Mouse (Mus musculus): ENCODE measurements around the gene Vwa3a. TPM values are rescaled to one million over a fixed set of nuclear protein-coding genes. Genes with fewer than 3 reads are reported as not detected.

Gene Vwa3a
- polyA plus RNA-seq, 1 experiment from 2014 or later = 0.64 TPM

DNA sequence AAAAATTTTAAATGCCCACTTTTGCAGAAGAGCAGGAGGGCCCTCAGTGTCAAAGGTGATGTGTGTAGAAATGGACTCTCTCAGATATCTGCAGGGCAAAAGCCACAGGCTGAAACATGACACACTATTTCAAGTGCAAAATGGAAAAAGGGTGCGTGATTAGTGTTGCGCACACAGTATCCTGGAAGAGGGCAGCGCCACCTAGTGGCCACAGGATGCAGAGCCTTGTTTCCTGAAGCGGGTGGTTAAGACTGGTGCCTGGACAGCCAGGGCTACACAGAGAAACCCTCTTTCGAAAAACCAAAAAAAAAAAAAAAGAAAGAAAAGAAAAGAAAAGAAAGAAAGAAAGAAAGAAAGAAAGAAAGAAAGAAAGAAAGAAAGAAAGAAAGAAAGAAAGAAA lies 15.6 kb downstream of the Vwa3a start:
- Histone ChIP-seq H3K4me1 (ENCODE audit: control insufficient read depth, insufficient read depth, low read length) (no peaks in the 10 kb centered on the region), H3K27me3 (ENCODE audit: control insufficient read depth, insufficient read depth, low read length) (no peaks in the 10 kb centered on the region), H3K9me3 (ENCODE audit: control insufficient read depth, low read length) (no peaks in the 10 kb centered on the region), H3K27ac (ENCODE audit: low read depth, low read length) (no peak overlapping the region), H3K36me3 (ENCODE audit: control insufficient read depth, insufficient read depth, low read length) (no peaks in the 10 kb centered on the region), H3K9ac (ENCODE audit: low read length) (no peak overlapping the region), H3K4me3 (ENCODE audit: low read depth, low read length) (no peak overlapping the region), H3K4me2 (ENCODE audit: low read depth) (no peak overlapping the region)
- DNase-seq (ENCODE audit: low spot score) (peak; percentile 88), ATAC-seq (ENCODE audit: insufficient read depth, low FRiP score, low TSS enrichment) (peak; percentile 72; the same call in 1 of the 2 replicates)
- WGBS = 8% methylated on average over 5 of the region's 5 CpGs

DNA sequence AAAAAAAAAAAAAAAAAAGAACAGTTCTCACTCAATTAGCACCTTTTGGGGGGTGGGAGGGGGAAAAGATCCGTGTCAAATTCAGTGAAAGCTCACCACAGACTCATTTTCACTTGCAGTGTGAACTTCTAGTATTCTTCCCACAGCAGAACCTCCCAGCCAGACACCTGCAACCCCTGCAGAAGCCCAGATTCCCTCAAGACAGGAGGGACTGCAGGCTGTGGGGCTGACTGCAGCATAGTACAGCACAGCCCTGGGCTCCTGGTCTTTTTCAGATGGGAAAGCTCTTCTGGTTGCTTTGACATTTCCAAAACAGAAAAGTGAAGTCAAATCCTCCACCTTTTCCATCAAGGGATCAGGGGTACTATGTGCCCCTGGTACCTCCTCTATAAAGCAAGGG lies 28.3 kb downstream of the Vwa3a start:
- H3K27ac ChIP-seq (ENCODE audit: low read depth, low read length) = no peak overlapping the region

DNA sequence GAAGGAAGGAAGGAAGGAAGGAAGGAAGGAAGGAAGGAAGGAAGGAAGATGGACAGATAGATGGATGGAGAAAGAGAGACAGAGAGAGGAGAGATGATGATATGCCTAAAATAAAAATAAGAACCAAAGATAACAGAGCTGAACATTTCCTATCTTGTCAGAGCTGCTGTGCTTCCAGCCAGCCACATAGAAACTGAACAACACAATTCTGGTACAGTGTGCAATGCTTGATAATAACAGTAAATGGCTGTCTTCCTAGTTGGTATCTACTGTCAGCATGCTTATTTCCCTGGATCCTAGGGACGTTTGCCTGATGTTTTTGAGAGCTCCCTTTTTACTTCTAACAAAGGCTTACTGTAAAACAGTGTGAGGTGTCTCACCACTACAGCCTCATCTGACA lies 32.3 kb downstream of the Vwa3a start:
- ATAC-seq (ENCODE audit: insufficient read depth, low FRiP score, low TSS enrichment) = no peak

More for the DNA sequence above, 28.3 kb downstream of the Vwa3a start:
- H3K27me3 ChIP-seq (ENCODE audit: control insufficient read depth, insufficient read depth, low read length) = no peaks in the 10 kb centered on the region
- no peak overlapping the region for H3K4me2 ChIP-seq (ENCODE audit: low read depth)
- no peak for ATAC-seq (ENCODE audit: insufficient read depth, low FRiP score, low TSS enrichment)
- WGBS = 6% methylated on average over 1 of the region's 1 CpGs
- no peaks in the 10 kb centered on the region for H3K9me3 ChIP-seq (ENCODE audit: control insufficient read depth, low read length)
- no peak overlapping the region for H3K4me3 ChIP-seq (ENCODE audit: low read depth, low read length)
- no peaks in the 10 kb centered on the region for H3K4me1 ChIP-seq (ENCODE audit: control insufficient read depth, insufficient read depth, low read length)
- DNase-seq (ENCODE audit: low spot score) = no peak
- no peaks in the 10 kb centered on the region for H3K36me3 ChIP-seq (ENCODE audit: control insufficient read depth, insufficient read depth, low read length)
- no peak overlapping the region for H3K9ac ChIP-seq (ENCODE audit: low read length)

DNA sequence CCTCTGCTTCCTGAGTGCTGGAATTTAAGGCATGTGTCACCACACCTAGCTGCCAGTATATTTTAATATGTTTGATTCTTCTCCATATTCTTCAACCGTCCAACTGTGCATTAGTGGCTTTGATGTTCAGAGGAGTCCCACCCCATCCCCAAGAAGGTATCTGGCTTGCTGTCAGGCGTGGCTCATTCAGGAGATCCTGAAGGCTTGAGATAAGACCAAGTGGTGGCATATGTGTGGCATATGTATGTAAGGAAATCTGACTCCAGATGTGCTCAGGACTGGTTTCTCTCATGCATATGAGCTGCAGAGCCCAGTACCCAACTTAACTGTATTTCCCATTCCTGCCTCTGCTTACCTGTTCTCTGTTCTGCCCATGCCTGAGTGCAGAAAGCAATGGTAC lies 38.9 kb downstream of the Vwa3a start:
- Histone ChIP-seq H3K9ac (ENCODE audit: low read length) (no peak overlapping the region), H3K4me3 (ENCODE audit: low read depth, low read length) (no peak overlapping the region), H3K27ac (ENCODE audit: low read depth, low read length) (no peak overlapping the region), H3K4me1 (ENCODE audit: control insufficient read depth, insufficient read depth, low read length) (no peaks in the 10 kb centered on the region), H3K9me3 (ENCODE audit: control insufficient read depth, low read length) (no peaks in the 10 kb centered on the region), H3K4me2 (ENCODE audit: low read depth) (no peak overlapping the region), H3K36me3 (ENCODE audit: control insufficient read depth, insufficient read depth, low read length) (no peaks in the 10 kb centered on the region), H3K27me3 (ENCODE audit: control insufficient read depth, insufficient read depth, low read length) (no peaks in the 10 kb centered on the region)
- no peak for ATAC-seq (ENCODE audit: insufficient read depth, low FRiP score, low TSS enrichment)
- WGBS = 77% methylated on average over 2 of the region's 2 CpGs
- DNase-seq (ENCODE audit: low spot score) = no peak

More for the DNA sequence above, 32.3 kb downstream of the Vwa3a start:
- no peaks in the 10 kb centered on the region for H3K9me3 ChIP-seq (ENCODE audit: control insufficient read depth, low read length)
- no peaks in the 10 kb centered on the region for H3K36me3 ChIP-seq (ENCODE audit: control insufficient read depth, insufficient read depth, low read length)
- H3K4me2 ChIP-seq (ENCODE audit: low read depth) = no peak overlapping the region
- no peak overlapping the region for H3K9ac ChIP-seq (ENCODE audit: low read length)
- H3K27ac ChIP-seq (ENCODE audit: low read depth, low read length) = no peak overlapping the region
- H3K27me3 ChIP-seq (ENCODE audit: control insufficient read depth, insufficient read depth, low read length) = no peaks in the 10 kb centered on the region
- no peaks in the 10 kb centered on the region for H3K4me1 ChIP-seq (ENCODE audit: control insufficient read depth, insufficient read depth, low read length)
- DNase-seq (ENCODE audit: low spot score) = no peak
- 73% methylated on average over 1 of the region's 1 CpGs for WGBS
- no peak overlapping the region for H3K4me3 ChIP-seq (ENCODE audit: low read depth, low read length)

DNA sequence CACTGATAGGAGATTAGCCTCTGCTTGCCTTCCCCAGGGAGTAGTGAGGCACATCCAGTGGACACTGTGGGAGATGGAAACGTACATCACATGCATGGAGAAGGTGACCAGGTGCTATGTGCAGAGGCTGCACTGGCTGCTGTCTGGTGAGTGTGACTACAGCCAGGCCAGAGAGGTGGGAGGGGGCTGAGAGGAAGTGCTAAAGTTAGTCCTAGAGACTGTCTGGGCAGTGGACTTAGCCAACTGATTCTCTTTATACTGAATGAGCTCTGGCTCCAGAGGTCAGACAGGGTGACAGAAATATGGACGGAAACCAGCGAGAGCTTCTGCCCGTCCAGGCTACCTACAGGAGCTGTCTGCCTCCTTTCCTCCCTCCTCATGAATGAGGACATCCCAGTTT lies 56.4 kb downstream of the Vwa3a start:
- WGBS = 81% methylated on average over 4 of the region's 4 CpGs
- ATAC-seq (ENCODE audit: insufficient read depth, low FRiP score, low TSS enrichment) = no peak

DNA sequence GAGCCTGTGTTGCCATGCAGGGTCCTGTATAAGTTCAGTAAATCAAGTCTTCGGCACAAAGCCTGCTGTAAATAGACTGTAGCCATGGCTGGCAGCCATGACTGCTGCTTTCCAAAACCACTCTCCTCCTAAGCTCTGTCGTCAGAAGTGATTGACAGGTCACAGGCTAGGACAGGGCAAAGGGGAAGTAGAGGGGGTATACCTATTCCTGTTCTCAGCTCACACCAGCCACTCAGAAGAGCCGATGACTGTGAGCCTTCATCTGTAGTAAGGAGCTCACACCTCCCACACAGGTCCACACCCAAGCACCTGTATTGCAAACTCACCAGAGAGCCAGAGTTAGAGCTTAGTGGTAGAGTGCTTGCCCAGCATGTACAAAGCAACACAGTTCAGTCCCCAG lies 57.3 kb downstream of the Vwa3a start:
- no peaks in the 10 kb centered on the region for H3K4me1 ChIP-seq (ENCODE audit: control insufficient read depth, insufficient read depth, low read length)
- 90% methylated on average over 3 of the region's 3 CpGs for WGBS
- no peaks in the 10 kb centered on the region for H3K36me3 ChIP-seq (ENCODE audit: control insufficient read depth, insufficient read depth, low read length)
- H3K9me3 ChIP-seq (ENCODE audit: control insufficient read depth, low read length) = no peaks in the 10 kb centered on the region
- H3K9ac ChIP-seq (ENCODE audit: low read length) = no peak overlapping the region
- H3K4me3 ChIP-seq (ENCODE audit: low read depth, low read length) = no peak overlapping the region
- no peaks in the 10 kb centered on the region for H3K27me3 ChIP-seq (ENCODE audit: control insufficient read depth, insufficient read depth, low read length)
- ATAC-seq (ENCODE audit: insufficient read depth, low FRiP score, low TSS enrichment) (no peak), DNase-seq (ENCODE audit: low spot score) (no peak)
- no peak overlapping the region for H3K27ac ChIP-seq (ENCODE audit: low read depth, low read length)
- no peak overlapping the region for H3K4me2 ChIP-seq (ENCODE audit: low read depth)

More for the DNA sequence above, 56.4 kb downstream of the Vwa3a start:
- Histone ChIP-seq H3K36me3 (ENCODE audit: control insufficient read depth, insufficient read depth, low read length) (no peaks in the 10 kb centered on the region), H3K9me3 (ENCODE audit: control insufficient read depth, low read length) (no peaks in the 10 kb centered on the region), H3K4me3 (ENCODE audit: low read depth, low read length) (no peak overlapping the region), H3K4me1 (ENCODE audit: control insufficient read depth, insufficient read depth, low read length) (no peaks in the 10 kb centered on the region), H3K4me2 (ENCODE audit: low read depth) (no peak overlapping the region), H3K27me3 (ENCODE audit: control insufficient read depth, insufficient read depth, low read length) (no peaks in the 10 kb centered on the region), H3K27ac (ENCODE audit: low read depth, low read length) (no peak overlapping the region), H3K9ac (ENCODE audit: low read length) (no peak overlapping the region)
- DNase-seq (ENCODE audit: low spot score) = no peak

DNA sequence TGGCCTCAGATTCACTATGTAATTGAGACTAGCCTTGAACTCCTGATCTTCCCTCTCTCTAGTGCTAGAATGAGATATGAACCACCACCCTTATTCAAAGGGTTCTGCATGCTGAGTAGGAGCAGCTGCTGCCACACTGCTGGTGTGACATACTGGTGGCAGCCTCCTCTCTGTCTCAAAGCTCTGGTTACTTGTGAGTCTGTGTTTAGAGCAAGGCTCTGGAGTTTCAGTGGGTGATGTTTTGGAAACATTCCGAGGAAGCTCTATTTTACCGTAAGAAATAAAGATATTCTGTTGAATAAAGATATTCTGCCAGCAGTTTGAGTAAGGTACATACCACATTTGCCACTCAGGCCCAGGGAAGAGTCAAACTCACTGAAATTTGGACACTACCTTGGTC lies 64.2 kb downstream of the Vwa3a start:
- H3K27me3 ChIP-seq (ENCODE audit: control insufficient read depth, insufficient read depth, low read length) = no peaks in the 10 kb centered on the region
- H3K9ac ChIP-seq (ENCODE audit: low read length) = no peak overlapping the region
- no peaks in the 10 kb centered on the region for H3K4me1 ChIP-seq (ENCODE audit: control insufficient read depth, insufficient read depth, low read length)
- no peak for DNase-seq (ENCODE audit: low spot score)
- 90% methylated on average over 2 of the region's 2 CpGs for WGBS
- H3K9me3 ChIP-seq (ENCODE audit: control insufficient read depth, low read length) = no peaks in the 10 kb centered on the region
- no peak overlapping the region for H3K27ac ChIP-seq (ENCODE audit: low read depth, low read length)
- no peak for ATAC-seq (ENCODE audit: insufficient read depth, low FRiP score, low TSS enrichment)
- H3K4me2 ChIP-seq (ENCODE audit: low read depth) = no peak overlapping the region
- no peak overlapping the region for H3K4me3 ChIP-seq (ENCODE audit: low read depth, low read length)
- H3K36me3 ChIP-seq (ENCODE audit: control insufficient read depth, insufficient read depth, low read length) = no peaks in the 10 kb centered on the region

DNA sequence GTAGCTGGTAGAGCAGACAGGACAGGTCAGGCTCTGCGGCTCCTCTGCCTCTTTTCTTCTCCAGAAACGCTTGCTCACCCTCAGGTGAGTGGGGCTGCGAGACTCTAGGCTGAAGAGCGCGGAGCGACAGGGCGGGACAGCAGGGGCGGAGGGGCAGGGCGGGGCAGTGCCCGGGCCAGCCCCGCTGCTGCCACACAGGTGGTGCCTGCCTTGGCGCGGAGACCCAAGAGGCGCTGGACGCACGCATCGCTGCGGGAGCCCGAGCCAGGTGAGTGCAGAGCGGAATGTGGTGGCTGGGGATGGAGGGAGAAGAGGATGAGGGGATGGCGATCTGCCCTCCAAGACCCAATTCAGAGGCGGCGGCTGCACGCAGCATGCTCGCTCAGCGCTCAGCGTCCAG lies 70.6 kb downstream of the Vwa3a start:
- Histone ChIP-seq H3K4me3 (ENCODE audit: low read depth, low read length) (peak overlapping the region; percentile 10; the same call in 1 of the 2 replicates), H3K4me2 (ENCODE audit: low read depth) (peak overlapping the region; percentile 32), H3K27me3 (ENCODE audit: control insufficient read depth, insufficient read depth, low read length) (0 out of 2 replicates have a peak, but pooled peaks cover 2% of the 10 kb centered on the region), H3K36me3 (ENCODE audit: control insufficient read depth, insufficient read depth, low read length) (no peaks in the 10 kb centered on the region), H3K9ac (ENCODE audit: low read length) (no peak overlapping the region), H3K4me1 (ENCODE audit: control insufficient read depth, insufficient read depth, low read length) (no peaks in the 10 kb centered on the region), H3K9me3 (ENCODE audit: control insufficient read depth, low read length) (no peaks in the 10 kb centered on the region), H3K27ac (ENCODE audit: low read depth, low read length) (no peak overlapping the region)
- ATAC-seq (ENCODE audit: insufficient read depth, low FRiP score, low TSS enrichment) (no peak), DNase-seq (ENCODE audit: low spot score) (no peak)
- WGBS = 10% methylated on average over 27 of the region's 27 CpGs

DNA sequence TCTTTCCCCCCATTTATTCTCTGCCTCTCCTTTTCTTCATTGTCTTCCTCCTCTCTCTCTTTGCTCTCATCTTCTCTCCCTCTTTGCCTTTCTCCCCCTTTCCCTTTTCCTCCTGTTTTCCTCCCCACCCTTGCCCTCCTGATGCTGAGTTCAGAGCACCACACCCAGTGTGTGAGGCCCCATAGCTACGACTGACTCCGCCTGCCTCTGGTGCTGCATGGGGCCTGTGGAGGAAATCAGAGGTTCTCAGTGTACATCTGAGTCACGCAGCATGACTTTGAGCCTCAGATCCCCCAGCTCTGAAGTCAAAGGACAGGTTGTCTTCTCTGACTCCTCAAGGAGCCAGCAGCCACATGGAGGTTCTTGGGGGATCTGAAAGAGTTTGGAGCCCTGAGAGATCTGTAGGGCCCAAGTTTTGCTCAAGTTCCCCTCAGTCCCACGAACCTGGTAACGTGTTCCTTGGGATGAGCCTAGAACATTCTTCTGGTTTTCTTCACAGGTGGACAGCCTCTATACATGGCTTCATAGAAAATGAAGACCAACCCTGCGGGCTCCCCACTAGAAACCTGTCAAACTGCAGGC lies 72.8 kb downstream of the Vwa3a start, which contains the start of gene Gm5737:
Gene Gm5737 (plus strand): TSS at position 532 of the 582 bp plus-strand sequence.
- DNase-seq (ENCODE audit: low spot score) (no peak), ATAC-seq (ENCODE audit: insufficient read depth, low FRiP score, low TSS enrichment) (no peak)
- WGBS = 84% methylated on average over 6 of the region's 6 CpGs
- H3K4me3 ChIP-seq (ENCODE audit: low read depth, low read length) = no peak within 1 kb of the TSS
- no peaks in the 10 kb centered on the region for H3K4me1 ChIP-seq (ENCODE audit: control insufficient read depth, insufficient read depth, low read length)
- no peak within 1 kb of the TSS for H3K9ac ChIP-seq (ENCODE audit: low read length)
- H3K27ac ChIP-seq (ENCODE audit: low read depth, low read length) = no peak within 1 kb of the TSS
- H3K36me3 ChIP-seq (ENCODE audit: control insufficient read depth, insufficient read depth, low read length) = no peaks in the 10 kb centered on the region
- no peaks in the 10 kb centered on the region for H3K9me3 ChIP-seq (ENCODE audit: control insufficient read depth, low read length)
- H3K27me3 ChIP-seq (ENCODE audit: control insufficient read depth, insufficient read depth, low read length) = 0 out of 2 replicates have a peak, but pooled peaks cover 2% of the 10 kb centered on the region
- H3K4me2 ChIP-seq (ENCODE audit: low read depth) = no peak within 1 kb of the TSS

Measured in neural tube, embryonic 11.5 days (tissue).